Mouse (Mus musculus) T-cell, adult 2 months (primary cell): Measurements from ENCODE around the gene Sbno1.
"Not testable (repeated sequence)": the region's sequence is repeated elsewhere in the genome, so short reads cannot be mapped to it uniquely, and the experiment has no call there.

Source experiments
- DNase-seq: peaks from one replicate; pipeline ENCODE4 v3.0.0; 2022; ENCODE audit warnings: low spot score

The Sbno1 gene

GRCm38 (mm10) chr5:124425412-124426259 is at the start of gene Sbno1:
Gene Sbno1 (minus strand): TSS chr5:124426001.
- peak; percentile 90 for DNase-seq

DNA sequence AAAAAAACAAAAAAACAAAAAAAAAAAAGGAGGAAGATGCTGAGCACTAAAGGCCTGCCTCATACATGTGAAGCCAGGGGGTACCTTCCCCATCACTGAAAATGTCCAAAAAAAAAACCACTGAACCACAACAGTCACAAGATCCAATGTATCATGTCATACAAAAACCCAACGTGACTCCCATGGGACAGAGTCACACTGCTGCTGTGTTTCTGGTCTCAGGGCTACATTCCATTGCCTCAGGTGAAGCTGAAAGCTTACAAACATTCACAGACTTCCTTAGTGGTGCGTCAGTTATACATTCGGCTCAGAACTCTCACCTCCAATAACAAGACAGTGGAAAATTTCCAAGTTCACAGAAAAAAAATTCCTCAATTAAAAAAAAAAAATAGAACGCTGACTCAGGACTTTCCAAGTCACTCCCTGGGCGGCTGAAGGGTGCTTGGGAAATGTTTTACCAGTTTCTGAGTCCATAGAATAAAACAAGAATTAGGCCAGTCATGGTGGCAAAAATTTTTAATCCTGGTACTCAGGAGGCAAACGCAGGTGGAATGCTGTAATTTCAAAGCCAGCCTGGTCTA is 44.9 kb upstream of the Sbno1 start:
- no peak for DNase-seq

DNA sequence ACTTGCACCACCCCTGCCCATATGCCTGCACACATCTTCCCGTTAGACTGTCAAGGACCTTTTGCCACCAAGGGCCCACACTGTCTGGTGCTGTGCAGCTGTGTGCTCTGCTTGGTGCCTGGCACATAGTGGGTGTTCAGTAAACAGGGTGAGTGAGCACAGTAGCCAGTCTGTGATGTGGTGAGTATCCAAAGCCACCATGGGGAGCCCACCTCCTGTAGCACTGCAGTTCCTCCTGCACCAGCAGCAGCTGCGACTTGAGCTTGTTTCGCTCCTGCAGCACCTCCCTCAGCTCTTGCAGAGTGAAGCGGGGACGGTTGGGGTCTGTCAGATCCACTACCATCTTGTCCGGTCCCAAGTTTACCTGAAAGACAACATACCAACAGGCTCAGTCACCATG is 43.7 kb upstream of the Sbno1 start:
- DNase-seq, result no peak

GRCm38 (mm10) chr5:124468365-124468764 is 42.6 kb upstream of the Sbno1 start:
- no peak for DNase-seq

DNA sequence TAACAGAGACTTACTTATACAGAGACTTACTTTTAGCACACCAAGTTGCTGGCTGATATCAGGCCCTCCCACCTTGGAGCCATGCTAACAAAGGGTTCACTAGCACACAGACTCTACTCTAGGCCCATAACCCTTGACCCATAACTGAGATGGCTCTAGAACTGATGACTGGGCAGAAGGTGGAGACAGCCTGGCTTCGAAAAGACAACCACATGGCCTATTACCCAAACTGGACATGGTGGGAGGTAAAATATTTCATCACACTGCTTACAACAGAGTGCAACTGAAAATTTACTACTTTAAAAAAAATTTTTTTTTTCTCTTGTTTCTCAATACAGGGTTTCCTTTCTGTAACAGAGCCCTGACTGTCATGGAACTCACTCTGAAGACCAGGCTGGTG is 42.0 kb upstream of the Sbno1 start:
- DNase-seq, result no peak

DNA sequence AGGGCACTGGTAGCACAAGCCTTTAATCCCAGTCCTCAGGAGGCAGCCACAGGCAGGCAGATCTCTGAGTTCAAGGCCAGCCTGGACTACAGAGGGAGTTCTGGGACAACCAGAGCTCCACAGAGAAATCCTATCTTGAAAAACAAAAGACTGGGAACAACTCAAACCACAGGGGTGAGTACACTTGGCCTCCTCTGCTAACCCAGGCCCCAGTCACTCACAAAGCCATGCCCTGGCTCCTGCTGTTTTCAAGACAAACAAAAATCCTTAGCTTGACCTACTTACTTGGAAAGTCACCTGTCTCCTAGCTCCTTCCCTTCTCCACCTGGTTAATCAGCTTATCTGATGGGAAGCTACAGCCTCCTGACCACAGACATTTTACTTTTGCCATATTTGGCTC is 39.1 kb upstream of the Sbno1 start:
- DNase-seq, result no peak

DNA sequence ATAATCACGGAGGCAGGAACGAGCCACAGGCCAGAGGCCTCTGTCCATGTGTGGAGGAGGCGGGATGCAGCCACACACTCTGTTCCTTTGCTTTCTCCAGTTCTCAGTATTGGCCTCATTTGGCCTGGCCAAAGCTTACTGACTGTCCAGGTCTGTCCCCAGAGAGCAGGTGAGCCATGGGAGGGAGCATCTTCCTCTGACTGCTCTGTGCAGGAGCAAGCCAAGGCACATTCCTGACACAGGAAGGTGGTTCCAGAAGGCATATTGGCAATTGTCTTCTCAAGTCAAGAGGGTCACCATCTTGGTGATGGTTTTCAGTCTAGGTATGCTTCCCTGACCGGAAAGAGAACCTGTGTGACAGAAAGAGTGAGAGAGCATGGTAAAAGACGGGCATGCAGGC is 37.7 kb upstream of the Sbno1 start:
- DNase-seq, result no peak

DNA sequence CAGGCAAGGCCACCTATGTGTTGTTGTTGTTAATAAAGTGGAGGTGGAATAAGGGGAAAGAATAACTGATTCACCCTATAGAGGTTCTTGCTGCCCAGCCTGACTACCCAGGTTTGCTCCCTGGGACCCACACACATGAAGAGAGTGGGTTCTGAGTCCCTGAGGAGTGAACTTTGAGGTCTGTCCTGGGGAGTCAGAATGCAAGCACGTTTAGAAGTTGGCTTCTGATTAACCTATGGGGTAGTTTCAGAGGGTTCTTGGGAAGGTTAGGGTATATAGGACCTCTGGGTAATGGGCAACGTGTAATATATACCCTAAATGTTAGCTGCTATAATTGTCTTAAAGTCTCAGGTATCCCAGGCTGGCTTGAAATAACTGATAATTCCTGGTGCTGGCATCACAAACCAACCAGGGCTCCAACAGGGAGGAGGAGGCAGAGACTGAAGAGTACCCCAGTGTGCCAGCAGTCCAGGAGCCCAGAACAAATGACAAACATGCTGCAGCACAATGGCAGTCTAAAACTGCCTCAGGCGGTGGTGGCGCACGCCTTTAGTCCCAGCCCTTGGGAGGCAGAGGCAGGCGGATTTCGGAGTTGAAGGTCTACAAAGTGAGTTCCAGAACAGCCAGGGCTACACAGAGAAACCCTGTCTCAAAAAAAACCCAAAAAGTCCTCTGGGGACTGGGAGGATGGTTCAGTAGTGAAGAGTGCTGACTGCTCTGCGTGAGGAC is 36.7 kb upstream of the Sbno1 start:
- DNase-seq, result no peak

- not testable (repeated sequence) for DNase-seq
Measured at GRCm38 (mm10) chr5:124460922-124461321, 35.1 kb upstream of the Sbno1 start.

DNA sequence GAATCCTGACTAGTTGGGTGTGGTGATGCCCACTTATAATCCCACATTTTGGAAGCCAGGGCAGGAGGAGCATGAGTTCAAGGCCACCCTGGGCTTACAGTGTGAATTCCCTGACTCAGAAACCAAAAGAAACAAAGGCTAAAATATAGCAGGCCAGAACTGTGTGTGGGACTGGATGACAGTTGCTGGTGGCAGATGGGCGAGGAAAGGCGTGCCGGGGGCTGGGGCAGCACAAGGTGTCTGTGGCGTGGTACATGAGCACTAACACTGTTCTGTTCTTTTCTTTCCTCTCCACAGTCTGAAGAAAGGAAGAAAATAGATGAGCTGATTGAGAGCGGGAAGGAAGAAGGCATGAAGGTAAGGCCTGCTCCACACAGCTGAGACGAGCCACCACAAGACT is 31.0 kb upstream of the Sbno1 start:
- no peak for DNase-seq

DNA sequence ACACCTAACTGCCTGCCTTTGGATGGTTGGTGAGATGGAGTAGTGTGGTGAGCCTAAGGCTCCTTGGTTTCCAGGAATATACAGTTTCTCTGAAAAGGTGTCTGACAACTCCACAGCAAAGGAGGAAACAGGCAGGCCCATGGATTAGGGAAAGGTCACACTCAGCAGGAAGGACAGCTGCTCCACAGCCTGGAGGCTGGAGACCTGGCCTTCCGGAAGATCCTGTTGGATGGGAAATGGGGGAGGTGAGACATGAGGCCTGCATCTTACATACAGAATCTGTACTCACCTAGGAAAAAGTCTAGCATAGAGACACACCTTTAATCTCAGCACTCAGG is 28.2 kb upstream of the Sbno1 start:
- no peak for DNase-seq

DNA sequence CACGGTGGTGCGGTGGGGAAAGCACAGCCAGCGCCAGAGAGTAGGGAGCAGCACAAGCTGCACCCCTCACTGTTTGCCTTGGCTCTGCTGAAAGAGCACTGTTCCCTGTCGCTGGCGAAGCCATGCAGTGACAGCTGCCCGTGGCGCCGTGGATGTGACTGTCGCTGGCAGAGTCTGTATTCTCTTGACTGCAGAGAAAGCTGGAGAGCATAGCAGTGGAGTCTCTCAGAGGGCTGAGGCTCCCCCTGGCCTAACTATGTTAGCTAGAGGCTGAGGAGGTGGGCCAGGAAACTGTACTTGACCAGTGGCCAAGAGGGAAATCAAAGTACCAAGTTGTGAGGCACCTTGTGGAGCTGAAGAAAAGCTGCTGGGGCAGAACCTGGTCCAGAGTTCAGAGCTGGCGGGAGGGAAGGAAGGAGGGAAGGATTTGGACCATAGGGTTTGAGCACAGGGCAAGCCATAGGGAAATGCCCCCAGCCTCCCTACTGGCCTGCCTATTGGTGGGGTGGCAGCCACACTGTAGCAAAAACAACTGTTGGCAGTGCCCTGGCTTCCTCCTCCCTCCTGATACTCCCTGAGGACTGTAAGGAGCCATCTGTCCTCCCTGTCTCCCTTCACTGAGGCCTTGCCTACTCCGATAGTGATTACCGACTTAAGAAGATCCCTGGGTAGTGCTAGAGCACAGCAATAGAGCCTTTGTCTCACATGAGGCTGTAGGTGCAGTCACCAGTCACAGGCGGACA is 27.7 kb upstream of the Sbno1 start:
- no peak for DNase-seq

DNA sequence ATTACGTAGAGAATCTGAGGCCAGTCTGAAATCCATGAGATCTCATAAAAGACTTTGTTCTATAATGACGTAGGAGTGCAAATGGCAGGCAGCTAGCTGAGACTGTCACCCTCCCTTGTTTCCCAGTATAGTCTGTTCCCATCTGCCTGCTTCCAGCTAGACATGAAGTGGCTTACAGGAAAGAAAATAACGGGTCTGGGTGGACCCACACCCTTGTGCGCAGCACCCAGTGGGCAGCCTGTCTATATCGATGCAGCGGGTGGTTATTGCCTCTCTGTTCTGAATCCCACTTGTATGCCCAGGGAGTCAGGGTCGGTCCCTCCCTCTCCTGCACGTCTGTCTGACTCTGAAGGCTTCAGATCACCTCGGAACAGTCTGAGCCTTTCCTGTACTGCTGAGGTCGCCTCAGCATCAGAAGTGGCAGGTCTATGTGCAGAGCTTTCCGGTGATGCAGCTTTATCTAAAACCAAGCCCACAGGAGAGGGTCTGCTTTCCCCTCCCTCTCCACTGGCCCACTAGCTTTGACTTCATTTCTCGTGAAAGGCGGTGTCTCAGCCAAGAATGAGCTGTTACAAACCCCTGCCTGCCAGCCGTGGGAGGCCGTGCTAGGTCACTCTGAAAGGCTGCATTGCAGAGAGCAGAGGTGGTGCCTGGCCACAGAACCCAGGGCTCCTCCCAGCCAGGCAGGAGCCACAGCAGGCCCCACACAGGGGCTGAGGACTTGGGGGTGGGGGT is 26.9 kb upstream of the Sbno1 start:
- no peak for DNase-seq

DNA sequence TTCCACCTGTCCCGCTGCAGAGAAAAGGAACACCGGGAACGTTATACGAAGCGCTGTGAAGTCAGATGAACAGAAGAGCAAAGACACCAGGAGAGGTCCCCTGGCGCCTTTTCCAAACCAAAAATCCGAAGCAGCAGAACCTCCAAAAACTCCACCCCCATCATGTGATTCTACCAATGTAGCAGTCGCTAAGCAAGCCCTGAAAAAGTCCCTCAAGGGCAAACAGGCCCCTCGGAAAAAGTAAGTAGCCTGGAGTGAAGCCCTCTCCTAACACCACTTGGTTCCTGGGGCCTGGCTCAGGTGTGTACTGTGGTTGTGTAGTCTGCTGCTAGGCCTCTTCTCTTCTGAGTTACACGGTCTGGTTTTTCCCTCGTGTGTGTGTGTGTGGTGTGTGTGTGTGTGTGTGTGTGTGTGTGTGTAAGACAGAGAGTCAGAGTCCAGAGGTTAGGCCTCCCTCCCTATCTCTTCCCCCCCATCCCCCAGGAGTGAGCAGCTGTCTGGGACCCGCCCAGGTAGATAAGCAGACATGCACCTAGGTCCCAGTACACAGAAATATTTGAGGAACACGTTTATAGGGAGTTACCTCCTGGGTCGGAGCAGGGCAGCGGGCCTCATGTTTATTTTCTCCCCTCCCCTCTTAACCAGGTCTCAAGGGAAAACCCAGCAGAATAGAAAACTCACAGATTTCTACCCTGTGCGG is 25.0 kb upstream of the Sbno1 start:
- DNase-seq, result no peak

DNA sequence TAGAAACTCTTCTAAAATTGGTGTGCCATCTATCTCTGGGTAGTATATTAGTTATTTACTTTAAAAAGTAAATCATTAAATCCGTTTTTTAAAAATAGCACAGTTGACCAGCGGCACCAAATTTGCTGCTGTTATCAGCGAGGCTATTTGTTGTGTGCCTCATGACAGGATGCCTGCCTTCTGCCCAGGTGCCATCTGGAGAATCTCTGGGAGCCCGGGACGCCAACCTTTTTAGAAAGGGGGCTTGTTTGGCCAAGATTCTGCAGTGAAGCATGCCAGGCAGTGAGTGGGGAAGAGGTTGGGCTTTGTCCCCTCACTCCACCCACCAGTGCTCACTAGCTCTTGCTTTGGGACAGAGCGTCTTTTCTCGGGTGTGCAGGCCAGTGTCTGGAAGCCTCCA is 24.2 kb upstream of the Sbno1 start:
- DNase-seq, result no peak

- no peak for DNase-seq
Measured at GRCm38 (mm10) chr5:124449494-124449893, 23.7 kb upstream of the Sbno1 start.

DNA sequence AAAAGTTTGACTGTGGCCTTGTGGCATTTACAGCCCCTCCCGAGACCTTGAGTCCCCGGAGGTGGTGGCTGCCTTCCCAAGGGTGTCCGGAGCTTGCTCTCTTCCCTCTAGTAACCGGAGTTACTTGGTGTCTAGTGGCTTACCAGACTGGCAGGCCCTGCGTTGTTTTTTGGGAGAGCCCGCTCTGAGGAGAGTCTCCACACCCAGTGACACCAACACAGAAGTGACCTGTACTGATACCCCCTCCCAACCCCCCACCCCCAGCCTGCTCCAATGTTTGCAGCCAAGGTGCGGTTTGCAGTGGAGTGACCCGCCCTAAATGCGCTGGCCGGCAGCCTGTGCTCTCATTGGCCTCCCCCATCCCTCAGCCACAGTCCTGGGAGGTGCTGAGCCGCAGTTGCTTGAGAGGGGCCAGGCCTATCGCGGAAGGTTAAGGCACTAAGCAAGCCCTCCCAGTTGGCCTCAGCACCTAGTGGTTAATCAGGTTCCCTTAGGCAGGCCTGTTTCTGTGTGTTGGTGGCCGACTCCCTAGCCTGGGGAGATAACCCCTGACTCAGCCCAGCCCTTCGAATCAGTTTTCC is 20.6 kb upstream of the Sbno1 start:
- no peak for DNase-seq

- DNase-seq, result peak; percentile 38
Measured at GRCm38 (mm10) chr5:124445621-124446293, 20.0 kb upstream of the Sbno1 start.

DNA sequence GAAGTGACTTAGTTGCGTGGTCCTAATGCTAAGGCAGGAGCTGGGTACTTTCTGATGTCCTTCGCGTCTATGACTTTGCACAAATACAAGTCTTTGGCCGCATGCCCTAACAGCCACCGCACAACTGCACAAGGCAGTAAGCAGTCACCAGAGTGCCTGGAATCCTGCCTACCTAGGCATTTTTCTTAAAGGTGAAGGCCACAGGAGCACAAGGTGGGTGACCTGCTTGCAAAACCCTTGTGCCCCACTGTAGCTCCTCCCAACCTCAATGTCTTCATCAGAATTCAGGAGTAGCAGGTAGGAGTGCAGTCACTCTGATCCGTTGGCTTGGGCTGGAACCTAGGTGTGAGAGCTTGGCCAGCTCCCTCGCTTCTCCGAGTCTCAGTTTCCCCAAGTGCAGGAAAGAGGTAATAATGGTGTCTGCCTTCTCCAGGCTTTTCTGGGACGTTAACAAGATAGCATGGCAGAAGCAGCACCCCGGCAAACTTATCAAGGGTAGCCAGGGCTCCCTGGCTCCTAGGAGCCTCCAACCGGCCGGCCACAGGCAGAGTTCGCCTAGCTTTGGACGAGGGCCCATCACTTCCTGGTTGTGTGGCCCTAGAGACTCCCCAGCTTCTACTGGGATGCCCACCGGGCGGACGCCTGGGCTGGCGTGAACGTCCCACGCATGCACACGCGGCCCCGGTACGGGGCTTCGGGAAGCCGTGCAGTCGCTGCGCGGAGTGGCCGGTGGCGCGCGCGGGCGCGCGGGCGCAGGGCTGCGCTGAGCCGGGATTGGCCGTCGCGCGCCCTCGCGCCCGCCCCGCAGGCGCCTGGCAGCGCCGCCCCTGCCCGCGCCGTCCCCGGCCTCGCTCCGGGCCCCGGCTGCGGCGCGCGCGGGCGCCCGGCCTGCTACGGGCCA is 19.1 kb upstream of the Sbno1 start:
- peak; percentile 62 for DNase-seq
